Mouse (Mus musculus) heart, adult 18-20 months (tissue): ENCODE measurements around the gene Ssu72. TPM values are rescaled to one million over a fixed set of nuclear protein-coding genes. Genes with fewer than 3 reads are reported as not detected.

Source experiments
- DNase-seq, 2 experiments: peaks; one replicate each; pipeline ENCODE4 v3.0.0; 2021 to 2022; ENCODE audit warnings: mixed read lengths in 1 of 2
- total RNA-seq, 2 experiments: library from RNA; stranded (reverse); gene quantifications; 2 replicates each; pipeline ENCODE4 v1.2.3; 2021

Gene Ssu72
- total RNA-seq, 2 experiments from 2014 or later: 42.9 to 50.7 TPM

DNA sequence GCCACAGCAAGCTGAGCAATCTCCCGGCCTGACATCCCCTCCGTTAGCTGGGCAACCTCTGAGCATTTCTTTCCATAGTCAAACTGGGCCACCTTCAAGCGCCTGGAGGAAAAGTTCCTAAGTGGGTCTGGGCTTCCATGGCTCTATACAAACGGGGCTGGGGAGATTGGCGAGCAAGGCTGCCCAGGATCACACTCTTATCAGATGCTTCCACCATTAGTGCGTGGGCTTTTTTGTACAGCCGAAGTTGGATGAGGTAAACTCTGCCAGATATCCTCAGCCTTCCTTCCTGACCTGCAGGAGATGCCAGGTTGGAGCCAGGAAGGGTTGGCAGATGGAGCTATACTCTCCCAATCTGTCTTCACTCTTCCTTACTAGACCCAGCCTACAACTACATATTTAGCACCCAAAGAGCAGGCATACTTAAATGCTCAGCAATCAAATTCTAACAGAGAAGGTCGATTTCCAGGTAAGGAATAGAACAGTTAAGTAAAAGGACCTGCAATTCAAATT, 41.5 kb downstream of the Ssu72 start:
- no peak for DNase-seq

- no peak for DNase-seq
Observed at GRCm38 (mm10) chr4:155746575-155747490, 42.2 kb downstream of the Ssu72 start.

DNA sequence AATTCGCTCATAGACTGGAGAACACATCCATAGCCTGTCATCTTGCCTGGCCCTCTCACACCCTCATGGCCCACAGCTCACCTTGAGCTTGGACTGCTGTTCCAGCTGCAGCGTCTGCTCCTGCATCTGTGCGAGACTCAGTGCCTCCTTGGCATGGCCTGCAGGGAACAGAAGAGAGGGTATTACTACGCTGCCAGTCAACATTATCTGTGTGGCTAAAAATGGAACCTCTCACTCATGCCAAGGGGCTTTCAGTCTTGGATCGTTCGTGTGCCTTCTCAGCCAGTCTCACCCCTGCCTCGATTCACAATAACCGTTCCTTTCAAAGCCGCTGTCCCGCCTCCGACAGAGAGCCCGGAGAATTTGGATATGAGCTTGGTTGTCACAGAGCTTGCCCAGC, 52.4 kb downstream of the Ssu72 start:
- peak in 1 of 2 experiments; percentile 62 for DNase-seq

DNA sequence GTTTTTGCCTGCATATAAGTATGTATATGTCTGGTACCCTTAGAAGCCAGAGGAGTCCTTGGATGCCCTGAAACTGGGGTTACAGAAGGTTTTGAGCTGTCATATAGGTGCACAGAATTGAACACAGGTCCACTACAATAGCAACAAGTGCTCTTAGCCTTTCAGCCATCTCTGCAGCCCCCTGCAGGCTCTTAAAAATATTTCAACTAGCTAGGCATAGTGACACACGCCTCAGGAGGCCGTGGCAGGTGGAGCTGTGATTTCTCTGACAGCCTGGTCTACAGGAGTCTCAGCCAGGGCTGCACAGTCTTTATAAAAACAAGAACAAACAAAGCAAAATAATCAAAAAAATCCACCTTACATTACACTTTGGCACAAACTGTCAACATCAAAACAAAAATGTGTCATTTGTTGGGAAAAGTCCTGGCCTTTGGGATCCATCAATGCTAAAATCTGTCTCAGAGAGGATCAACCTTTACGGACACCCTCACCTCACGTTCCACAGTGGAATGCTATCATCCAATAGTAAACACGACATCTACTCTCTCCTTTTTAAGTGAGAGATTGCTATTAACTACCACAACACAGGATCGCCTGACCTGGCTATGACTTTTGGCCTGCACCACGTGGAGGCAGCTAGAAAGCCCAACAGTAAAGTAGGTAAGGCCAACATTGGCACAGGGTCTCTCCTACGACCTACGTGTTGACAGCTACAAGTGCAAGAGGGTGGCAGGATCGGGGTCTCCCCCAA, 55.4 kb downstream of the Ssu72 start:
- DNase-seq: no peak

GRCm38 (mm10) chr4:155760613-155761355, 56.2 kb downstream of the Ssu72 start, which contains the start of gene Atad3a:
Gene Atad3a, minus strand, starts transcription at chr4:155761093.
- DNase-seq: peak; percentile 98 to 99

DNA sequence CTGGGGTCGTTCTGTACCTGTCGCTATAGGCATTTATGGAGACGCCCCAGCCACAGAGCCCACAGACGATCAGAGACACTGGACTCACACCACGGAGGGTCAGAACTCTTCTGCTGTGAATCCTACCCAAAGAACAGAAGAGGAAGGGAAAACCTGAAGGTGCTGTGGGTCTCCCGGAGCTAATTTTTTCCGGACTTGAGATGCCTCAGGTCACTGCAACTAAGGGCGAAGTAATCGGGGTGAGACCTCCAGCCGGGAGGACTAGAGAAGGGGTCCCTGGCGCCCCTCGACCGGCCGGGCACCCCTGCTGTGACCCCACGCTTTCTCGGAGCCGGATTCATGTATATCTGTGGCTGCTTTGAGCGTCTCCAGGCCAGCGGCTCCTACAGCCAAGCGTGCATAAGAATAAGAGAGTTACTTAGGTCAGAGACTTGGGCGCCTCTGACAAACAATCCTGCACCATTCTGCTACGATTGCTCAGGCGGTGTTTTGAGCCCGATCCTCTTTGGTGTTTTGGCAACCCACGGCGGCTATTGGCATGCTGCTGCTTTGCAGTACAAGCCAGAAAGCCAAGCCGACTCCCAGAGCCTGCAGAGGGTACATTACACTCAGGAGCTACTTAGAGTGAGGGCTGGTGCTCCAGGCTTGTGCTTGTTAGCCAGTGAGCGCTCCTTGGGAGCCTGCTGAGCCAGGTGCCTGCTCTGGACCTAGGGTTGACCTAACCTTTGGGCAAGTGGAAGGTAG, 56.9 kb downstream of the Ssu72 start:
- no peak for DNase-seq

- DNase-seq: no peak
Observed at GRCm38 (mm10) chr4:155762357-155762756, 57.8 kb downstream of the Ssu72 start.

- no peak for DNase-seq
Observed at GRCm38 (mm10) chr4:155769496-155769879, 64.9 kb downstream of the Ssu72 start.

GRCm38 (mm10) chr4:155769880-155770512, 65.4 kb downstream of the Ssu72 start:
- peak; percentile 90 to 95 for DNase-seq

DNA sequence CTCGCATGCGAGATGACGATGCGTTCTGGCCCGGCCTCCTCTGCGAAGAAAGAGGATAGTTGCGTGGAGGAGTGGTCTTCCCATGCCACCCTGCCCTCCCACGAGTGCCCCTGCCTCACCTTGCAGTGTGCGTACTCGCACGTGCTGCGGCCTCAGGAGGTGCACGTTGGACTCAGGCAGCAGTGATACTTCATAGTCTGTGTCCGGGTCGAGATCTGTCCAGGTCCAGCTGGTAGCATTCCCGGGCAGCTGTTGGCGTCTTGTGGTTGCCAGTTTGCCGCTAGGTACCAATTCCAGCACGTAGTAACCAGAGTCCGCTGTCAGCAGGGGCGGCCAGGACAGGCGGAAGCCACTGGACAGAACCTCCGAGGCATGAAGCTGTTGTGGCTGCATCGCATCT, 66.0 kb downstream of the Ssu72 start:
- no peak for DNase-seq

DNA sequence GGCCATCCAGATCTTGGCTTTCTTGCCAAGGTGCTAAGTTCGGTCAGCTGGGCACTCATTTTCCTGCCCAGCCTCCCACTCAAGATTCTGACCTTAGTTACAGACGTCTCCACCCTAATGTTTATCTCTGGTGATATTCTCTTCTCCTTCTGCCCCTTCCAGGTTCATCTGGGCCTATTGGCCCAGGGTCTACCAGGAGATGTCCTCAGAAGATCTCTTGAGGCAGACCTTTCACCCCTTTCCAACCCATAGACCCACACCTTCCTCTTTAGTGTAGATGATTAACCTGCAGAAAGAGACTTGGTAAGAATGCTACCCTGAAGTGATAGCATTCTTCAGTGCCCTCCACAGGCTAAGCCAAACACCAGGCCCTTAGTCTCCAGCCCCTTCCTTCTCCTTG, 67.1 kb downstream of the Ssu72 start:
- DNase-seq: no peak

DNA sequence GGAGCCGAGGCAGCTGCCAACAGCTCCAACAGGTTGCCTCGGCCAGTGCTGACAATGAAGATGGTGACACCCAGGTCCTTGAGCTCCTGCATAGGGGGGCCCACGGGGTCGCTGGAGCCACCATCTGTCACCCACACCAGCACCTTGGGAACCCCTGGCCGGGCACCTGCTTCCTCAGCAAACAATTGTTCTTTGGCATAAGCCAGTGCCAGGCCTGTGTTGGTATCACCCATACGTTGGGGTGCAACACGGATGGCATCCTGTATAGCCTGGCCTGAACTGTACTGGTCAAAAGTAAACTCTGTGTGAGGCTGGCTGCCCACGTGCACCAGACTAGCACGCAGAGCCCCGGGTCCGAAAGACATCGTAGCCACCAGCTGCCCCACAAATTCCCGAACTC, 68.2 kb downstream of the Ssu72 start:
- no peak for DNase-seq

GRCm38 (mm10) chr4:155773335-155774078, 68.9 kb downstream of the Ssu72 start:
- no peak for DNase-seq

DNA sequence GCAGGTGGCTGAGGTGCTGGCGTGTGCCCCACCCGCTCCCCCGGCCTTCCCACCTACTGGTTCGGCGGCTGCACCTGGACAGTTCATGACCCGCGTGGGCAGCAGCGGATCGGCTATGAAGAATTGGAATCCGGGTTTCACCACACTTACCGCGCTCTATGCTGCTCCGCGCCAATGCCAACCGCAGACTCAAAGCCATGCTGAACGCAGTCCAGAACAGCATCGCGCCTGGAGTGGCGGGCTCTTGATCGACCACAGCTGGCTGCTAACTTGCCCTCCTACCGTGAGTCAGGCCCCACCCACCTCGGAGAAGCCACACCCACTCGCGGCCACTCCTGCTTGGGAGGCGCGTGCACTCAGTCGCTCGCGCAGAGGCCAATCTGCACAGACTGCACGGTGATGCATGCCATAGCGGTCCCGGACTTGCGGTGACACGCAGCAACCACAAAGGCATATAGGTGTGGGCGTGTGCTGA, 69.7 kb downstream of the Ssu72 start, which contains the start of gene Vwa1:
Gene Vwa1, minus strand, starts transcription at position 419 of the 475 bp plus-strand sequence.
- DNase-seq: peak; percentile 94 to 96

GRCm38 (mm10) chr4:155774971-155775740, 70.6 kb downstream of the Ssu72 start:
- DNase-seq: peak; percentile 84 to 86

DNA sequence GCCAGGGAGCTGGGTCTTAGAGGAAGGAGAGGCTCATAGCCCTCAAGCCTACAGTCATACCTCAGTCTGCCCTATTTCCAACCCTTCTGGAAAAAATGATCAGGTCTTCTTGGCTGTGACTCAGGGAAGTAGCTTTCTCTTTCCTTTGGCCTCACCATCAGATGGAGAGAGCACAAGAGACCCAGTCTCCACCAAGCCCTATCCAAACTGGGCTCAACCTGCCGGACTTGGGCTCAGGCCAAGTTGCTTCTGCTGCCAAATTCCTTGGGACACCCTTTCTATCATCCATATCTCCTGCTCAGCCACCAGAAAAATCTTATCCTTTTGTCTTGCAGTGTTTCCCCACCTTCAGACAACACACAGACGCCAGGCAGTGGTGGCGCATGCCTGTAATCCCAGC, 71.3 kb downstream of the Ssu72 start:
- DNase-seq: peak; percentile 58 to 64

DNA sequence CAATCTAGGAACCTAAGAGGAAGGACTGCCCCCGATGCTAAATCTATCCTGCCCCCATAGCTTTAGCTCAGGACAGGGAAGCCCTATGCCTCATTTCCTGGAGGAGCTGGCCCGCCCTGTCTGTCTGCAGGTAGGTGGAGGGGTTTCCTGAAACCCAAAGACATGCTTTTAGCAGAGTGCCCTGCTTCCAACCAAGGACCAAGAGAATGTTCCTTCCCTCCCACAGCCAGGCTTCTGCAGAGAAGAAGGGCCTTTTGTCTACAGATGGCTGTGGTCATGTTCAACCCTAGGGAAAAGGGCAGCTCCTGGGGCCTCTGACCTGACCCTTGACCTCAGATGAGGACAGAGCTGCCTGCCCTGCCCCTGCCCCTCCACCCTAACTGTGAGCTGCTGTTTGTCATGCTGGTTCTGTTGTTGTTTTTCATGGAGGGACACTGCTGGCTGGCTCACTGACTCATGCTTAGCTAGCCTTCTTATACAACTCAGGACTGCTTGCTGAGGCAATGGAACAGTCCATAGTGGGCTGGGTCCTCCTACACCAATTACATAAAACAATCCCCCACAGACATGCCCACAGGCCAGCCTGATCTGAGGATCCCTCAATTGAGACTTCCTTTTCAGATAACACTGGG, 72.2 kb downstream of the Ssu72 start:
- peak; percentile 40 to 42 for DNase-seq

DNA sequence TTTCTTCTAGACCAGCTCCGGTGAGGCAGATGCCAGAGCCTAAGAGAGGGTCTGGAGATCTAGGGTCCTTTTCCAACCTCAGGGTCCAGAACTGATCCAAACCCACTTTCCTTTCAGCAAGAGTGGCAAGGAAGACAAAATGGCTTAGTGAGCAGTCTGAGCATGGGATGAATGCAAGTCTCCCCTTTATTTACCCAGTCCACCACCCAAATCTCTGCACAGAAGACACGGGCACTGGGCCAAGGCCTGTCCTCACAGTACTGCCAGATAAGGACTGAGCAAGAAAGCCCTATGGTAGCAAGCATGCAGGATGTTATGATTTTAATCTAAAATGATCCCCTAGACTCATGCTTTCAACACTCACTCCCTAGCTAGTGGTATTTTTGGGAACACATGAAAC, 73.2 kb downstream of the Ssu72 start:
- peak in 1 of 2 experiments; percentile 50 for DNase-seq

DNA sequence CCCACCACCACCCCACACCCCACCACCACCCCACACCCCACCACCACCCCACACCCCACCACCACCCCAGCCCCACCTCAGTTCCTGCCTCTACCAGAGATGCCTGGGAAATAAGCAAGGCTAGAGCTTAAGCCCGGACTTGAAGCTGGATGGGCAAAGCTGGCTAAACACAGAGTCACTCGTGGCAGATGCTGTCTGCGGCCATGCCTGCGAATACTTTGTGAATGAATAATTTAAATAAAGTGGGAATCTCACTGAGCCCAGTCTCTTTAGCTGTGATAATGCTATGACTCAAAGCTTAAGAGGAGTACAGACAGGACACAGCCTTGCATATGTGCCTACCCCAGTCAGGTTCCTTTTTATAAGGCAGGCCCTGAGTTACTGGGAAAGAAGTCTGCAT, 74.9 kb downstream of the Ssu72 start:
- DNase-seq: no peak
